Mouse (Mus musculus) myocyte (in vitro differentiated cells): ENCODE data around the gene Tmem108. TPM values are rescaled to one million over a fixed set of nuclear protein-coding genes. Genes with fewer than 3 reads are reported as not detected.
A peak's percentile ranks its signal among the peaks of the same experiment; 100 is the strongest.

ENCODE experiments used
- H3K27me3 ChIP-seq: one replicate; pipeline ENCODE4 v1.6.1; 2011; ENCODE audit not compliant: control insufficient read depth, insufficient read depth, insufficient read length
- H3K36me3 ChIP-seq: one replicate; pipeline ENCODE4 v1.6.1; 2011; ENCODE audit not compliant: control insufficient read depth, insufficient read depth
- H3K4me2 ChIP-seq: one replicate; pipeline ENCODE4 v1.6.1; 2011; ENCODE audit warnings: low read depth, control low read depth
- H3K4me3 ChIP-seq: one replicate; pipeline ENCODE4 v1.5.1; 2011; ENCODE audit warnings: mild to moderate bottlenecking, control low read depth, moderate library complexity
- H3K79me2 ChIP-seq: one replicate; pipeline ENCODE4 v1.6.1; 2011; ENCODE audit not compliant: control insufficient read depth, insufficient read depth
- H3ac ChIP-seq: one replicate; pipeline ENCODE4 v1.6.1; 2011; ENCODE audit not compliant: control insufficient read depth, insufficient read length
- CEBPB ChIP-seq: IDR thresholded peaks from 2 replicates; pipeline ENCODE4 v1.6.1; 2011; ENCODE audit warnings: mild to moderate bottlenecking, moderate library complexity; ENCODE audit not compliant: poor library complexity, insufficient read depth, severe bottlenecking
- E2F4 ChIP-seq: IDR thresholded peaks from one replicate; pipeline ENCODE4 v1.6.1; 2011; ENCODE audit warnings: mild to moderate bottlenecking, control low read depth, moderate library complexity; ENCODE audit not compliant: insufficient read depth
- MAX ChIP-seq: IDR thresholded peaks from one replicate; pipeline ENCODE4 v1.6.1; 2011; ENCODE audit warnings: low read depth, mild to moderate bottlenecking, control low read depth
- MYOD1 ChIP-seq, 3 experiments: IDR thresholded peaks; one replicate each; pipeline ENCODE4 v1.6.1; 2011; ENCODE audit warnings: control low read depth in 2 of 3, low read depth in 2 of 3, mild to moderate bottlenecking in 2 of 3, moderate library complexity in 1 of 3; ENCODE audit not compliant: insufficient read length in 2 of 3, control insufficient read depth in 1 of 3
- MYOG ChIP-seq, 3 experiments: IDR thresholded peaks; one replicate each; pipeline ENCODE4 v1.6.1; 2011; ENCODE audit warnings: control low read depth in 2 of 3, low read depth in 2 of 3, mild to moderate bottlenecking in 2 of 3; ENCODE audit not compliant: insufficient read length in 2 of 3, control insufficient read depth in 1 of 3, insufficient read depth in 1 of 3
- POLR2A ChIP-seq: IDR thresholded peaks from one replicate; pipeline ENCODE4 v1.6.1; 2011; ENCODE audit warnings: low read depth, mild to moderate bottlenecking, control low read depth, moderate library complexity; ENCODE audit not compliant: insufficient read length
- POLR2AphosphoS2 ChIP-seq: IDR thresholded peaks from one replicate; pipeline ENCODE4 v1.6.1; 2011; ENCODE audit warnings: low read depth, control low read depth; ENCODE audit not compliant: insufficient read length
- REST ChIP-seq: IDR thresholded peaks from one replicate; pipeline ENCODE4 v1.6.1; 2011; ENCODE audit warnings: mild to moderate bottlenecking, control low read depth, moderate library complexity; ENCODE audit not compliant: insufficient read depth, insufficient read length
- SRF ChIP-seq: IDR thresholded peaks from one replicate; pipeline ENCODE4 v1.6.1; 2011; ENCODE audit warnings: low read depth; ENCODE audit not compliant: control insufficient read depth, insufficient read length
- TCF12 ChIP-seq: IDR thresholded peaks from one replicate; pipeline ENCODE4 v1.6.1; 2011; ENCODE audit warnings: mild to moderate bottlenecking, control low read depth; ENCODE audit not compliant: poor library complexity, insufficient read depth, severe bottlenecking
- TCF3 ChIP-seq: IDR thresholded peaks from one replicate; pipeline ENCODE4 v1.6.1; 2011; ENCODE audit warnings: low read depth, control low read depth; ENCODE audit not compliant: insufficient read length
- USF1 ChIP-seq: IDR thresholded peaks from one replicate; pipeline ENCODE4 v1.6.1; 2011; ENCODE audit warnings: low read depth, mild to moderate bottlenecking, control low read depth, moderate library complexity
- polyA plus RNA-seq: library from polyadenylated mRNA; unstranded; fragments of >200 nt; fragmentation: generic; extraction: Trizol; gene quantifications from one replicate; pipeline ENCODE4 v1.2.1, GENCODE M21; 2012; ENCODE audit warnings: missing spikeins

Tmem108 gene
- polyA plus RNA-seq, 1 experiment, result not detected

- no peaks in the 10 kb centered on the region for H3K36me3 ChIP-seq
- TF ChIP-seq TCF3 (no peak), MYOG (IDR thresholded peaks at IDR 0.05; ENCODE audit: control insufficient read depth in 1 of 3, insufficient read depth in 1 of 3, insufficient read length in 2 of 3, low read depth in 2 of 3) (no peak), MAX (no peak), MYOD1 (IDR thresholded peaks at IDR 0.05; ENCODE audit: control insufficient read depth in 1 of 3, insufficient read length in 2 of 3, low read depth in 2 of 3) (no peak), E2F4 (no peak), TCF12 (no peak), CEBPB (no peak), SRF (no peak), POLR2AphosphoS2 (no peak), REST (no peak), POLR2A (no peak), USF1 (no peak)
- H3K4me3 ChIP-seq, result no peak overlapping the region
- H3K27me3 ChIP-seq, result no peaks in the 10 kb centered on the region
- no peak overlapping the region for H3ac ChIP-seq
- no peak overlapping the region for H3K4me2 ChIP-seq
- no peaks in the 10 kb centered on the region for H3K79me2 ChIP-seq
Measured at GRCm38 (mm10) chr9:103440597-103440996, 321.0 kb downstream of the Tmem108 start.

- TF ChIP-seq MYOG (IDR thresholded peaks at IDR 0.05; ENCODE audit: control insufficient read depth in 1 of 3, insufficient read depth in 1 of 3, insufficient read length in 2 of 3, low read depth in 2 of 3), result no peak
- TF ChIP-seq MAX, result no peak
- no peak for TF ChIP-seq E2F4
- no peak for TF ChIP-seq REST
- no peak for TF ChIP-seq MYOD1 (IDR thresholded peaks at IDR 0.05; ENCODE audit: control insufficient read depth in 1 of 3, insufficient read length in 2 of 3, low read depth in 2 of 3)
- TF ChIP-seq POLR2AphosphoS2, result no peak
- no peak for TF ChIP-seq CEBPB
- no peak for TF ChIP-seq TCF3
- no peak for TF ChIP-seq POLR2A
- no peak for TF ChIP-seq TCF12
- no peak for TF ChIP-seq USF1
- TF ChIP-seq SRF, result no peak
- no peaks in the 10 kb centered on the region for H3K36me3 ChIP-seq
- no peaks in the 10 kb centered on the region for H3K27me3 ChIP-seq
- no peaks in the 10 kb centered on the region for H3K79me2 ChIP-seq
- H3ac ChIP-seq, result no peak overlapping the region
- H3K4me2 ChIP-seq, result no peak overlapping the region
- no peak overlapping the region for H3K4me3 ChIP-seq
Measured at GRCm38 (mm10) chr9:103437104-103437503, 324.5 kb downstream of the Tmem108 start.

GRCm38 (mm10) chr9:103434116-103434515 is 327.5 kb downstream of the Tmem108 start:
- H3ac ChIP-seq, result no peak overlapping the region
- no peak overlapping the region for H3K4me2 ChIP-seq
- H3K36me3 ChIP-seq, result no peaks in the 10 kb centered on the region
- no peaks in the 10 kb centered on the region for H3K27me3 ChIP-seq
- no peak overlapping the region for H3K4me3 ChIP-seq
- TF ChIP-seq MYOG (IDR thresholded peaks at IDR 0.05; ENCODE audit: control insufficient read depth in 1 of 3, insufficient read depth in 1 of 3, insufficient read length in 2 of 3, low read depth in 2 of 3) (peak in 1 of 3 experiments; percentile 60), E2F4 (no peak), USF1 (peak; percentile 52), MYOD1 (IDR thresholded peaks at IDR 0.05; ENCODE audit: control insufficient read depth in 1 of 3, insufficient read length in 2 of 3, low read depth in 2 of 3) (peak in 2 of 3 experiments; percentile 43 to 58)
- H3K79me2 ChIP-seq, result no peaks in the 10 kb centered on the region

Other genes starting within 250 kb of the Tmem108 start
- 1.1 TPM for gene Nphp3, start 240.7 kb upstream of the Tmem108 start, polyA plus RNA-seq